Mouse (Mus musculus) myocyte (in vitro differentiated cells): ENCODE measurements at regions not wholly inside any gene's neighbourhood (a gene's known extent, or its start where the extent isn't known, plus 50 kb on each side); places are given as distances from the start of the nearest gene placed in this dataset.

Experiments used
- CEBPB ChIP-seq: IDR thresholded peaks from 2 replicates; pipeline ENCODE4 v1.6.1; 2011; ENCODE audit warnings: mild to moderate bottlenecking, moderate library complexity; ENCODE audit not compliant: poor library complexity, insufficient read depth, severe bottlenecking
- TCF3 ChIP-seq: IDR thresholded peaks from one replicate; pipeline ENCODE4 v1.6.1; 2011; ENCODE audit warnings: low read depth, control low read depth; ENCODE audit not compliant: insufficient read length
- USF1 ChIP-seq: IDR thresholded peaks from one replicate; pipeline ENCODE4 v1.6.1; 2011; ENCODE audit warnings: low read depth, mild to moderate bottlenecking, control low read depth, moderate library complexity

DNA sequence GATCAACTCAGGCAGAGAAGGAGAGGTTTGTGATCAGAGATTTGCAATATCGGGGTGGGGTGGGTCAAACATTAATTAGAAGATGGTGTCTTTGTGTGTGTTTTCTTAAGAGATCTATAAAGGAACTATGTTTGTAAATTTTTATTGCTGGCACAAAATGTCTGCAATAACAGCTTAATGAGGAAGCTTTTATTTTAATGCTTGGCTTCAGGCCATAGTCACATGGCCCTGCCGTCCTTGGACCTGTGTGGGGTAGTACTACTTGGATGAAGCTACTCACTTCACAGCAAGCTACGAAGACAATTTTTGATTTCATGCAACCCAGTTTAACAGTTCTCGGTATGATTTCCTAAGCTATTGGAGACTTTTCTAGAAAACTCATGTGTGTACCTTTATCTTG, 78.5 kb upstream of the Enpp6 start:
- TF ChIP-seq TCF3, result no peak
- TF ChIP-seq USF1, result no peak
- TF ChIP-seq CEBPB, result no peak
